Mouse (Mus musculus) adrenal gland, postnatal 4 days (tissue): ENCODE results near the gene Syvn1. TPM values are rescaled to one million over a fixed set of nuclear protein-coding genes. Genes with fewer than 3 reads are reported as not detected.
A peak's percentile ranks its signal among the peaks of the same experiment; 100 is the strongest.

Source experiments
- DNase-seq, 2 experiments: peaks; one replicate each; pipeline ENCODE4 v3.0.0; 2021 to 2022; ENCODE audit warnings: low spot score in 2 of 2, mixed read lengths in 2 of 2
- total RNA-seq, 2 experiments: library from RNA; stranded (reverse); gene quantifications; 2 replicates each; pipeline ENCODE4 v1.2.3; 2021

Syvn1 gene
- total RNA-seq, 2 experiments from 2014 or later: 45.8 to 48.1 TPM

- peak; percentile 54 to 72 for DNase-seq
These were observed 20.8 kb downstream of the Syvn1 start for GRCm38 (mm10) chr19:6067011-6067723.

GRCm38 (mm10) chr19:6067724-6068415 is 21.5 kb downstream of the Syvn1 start, which contains the start of gene Tm7sf2:
Gene Tm7sf2, minus strand, starts transcription at chr19:6068373.
- peak; percentile 83 to 93 for DNase-seq

GRCm38 (mm10) chr19:6068951-6069350 is 22.6 kb downstream of the Syvn1 start:
- no peak for DNase-seq

GRCm38 (mm10) chr19:6069851-6070250 is 23.5 kb downstream of the Syvn1 start:
- DNase-seq: no peak

GRCm38 (mm10) chr19:6070571-6071250 is 24.3 kb downstream of the Syvn1 start:
- no peak for DNase-seq

GRCm38 (mm10) chr19:6071261-6071660 is 24.9 kb downstream of the Syvn1 start:
- DNase-seq: no peak

- no peak for DNase-seq
These were observed 27.5 kb downstream of the Syvn1 start for GRCm38 (mm10) chr19:6073889-6074288.

- peak; percentile 62 to 67 for DNase-seq
These were observed 30.4 kb downstream of the Syvn1 start, which contains the start of gene Vps51 for GRCm38 (mm10) chr19:6076564-6077393. Gene Vps51, minus strand, starts transcription at chr19:6077231.

DNA sequence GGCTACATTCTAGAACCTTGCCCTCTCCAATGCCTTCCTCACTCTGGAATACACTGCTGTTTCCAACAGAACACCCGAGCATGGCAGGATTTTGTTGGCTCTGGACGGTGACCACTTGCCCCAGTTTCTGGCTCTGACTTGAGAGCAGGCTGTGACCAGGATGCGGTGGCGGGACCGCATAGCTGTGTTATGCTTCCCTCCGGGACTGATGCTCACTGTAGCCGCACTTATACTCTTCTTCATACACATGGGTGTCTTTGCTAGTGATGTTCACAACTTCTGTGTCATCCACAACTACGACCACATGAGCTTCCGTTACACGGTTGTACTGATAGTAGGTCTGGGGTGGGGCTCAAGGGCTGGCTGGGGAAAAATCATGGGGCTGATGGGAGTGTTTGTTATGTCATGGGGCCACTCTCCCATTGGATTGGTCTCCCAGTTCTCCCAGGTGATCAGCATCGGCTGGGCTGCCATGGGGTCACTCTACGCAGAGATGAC is 33.7 kb downstream of the Syvn1 start, which contains the start of gene Tmem262:
Gene Tmem262, plus strand, starts transcription at position 51 of the 498 bp plus-strand sequence.
- no peak for DNase-seq

DNA sequence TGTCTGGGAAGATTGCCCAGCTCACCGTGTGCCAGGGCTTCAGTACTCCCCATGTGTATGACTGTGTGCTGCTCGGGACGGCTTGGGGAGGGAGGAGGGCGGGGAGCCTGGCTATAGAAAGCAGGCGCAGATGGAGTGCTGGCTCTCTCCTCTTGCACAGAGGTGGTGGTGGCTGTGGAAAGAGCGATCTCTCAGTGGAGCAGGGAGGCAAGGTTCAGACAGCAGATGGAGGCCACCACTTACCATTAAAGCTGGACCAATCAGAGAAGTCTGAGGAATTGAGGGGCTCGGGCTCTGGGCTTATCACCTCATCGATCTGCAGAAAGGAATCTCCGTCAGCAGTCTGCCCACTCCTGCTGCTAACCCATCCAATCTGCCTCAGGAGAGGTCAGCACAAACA is 35.8 kb downstream of the Syvn1 start, which contains the start of gene Gm28374:
Gene Gm28374, minus strand, starts transcription at position 101 of the 400 bp plus-strand sequence.
- no peak for DNase-seq

- DNase-seq: peak; percentile 83 to 89
These were observed 38.3 kb downstream of the Syvn1 start, which contains the start of the genes Zfpl1 and Cdca5 for GRCm38 (mm10) chr19:6084478-6085248. Gene Zfpl1, minus strand, starts transcription at chr19:6084956. Gene Cdca5, plus strand, starts transcription at chr19:6084983.

- DNase-seq: peak in 1 of 2 experiments; percentile 32
These were observed 39.1 kb downstream of the Syvn1 start for GRCm38 (mm10) chr19:6085417-6085879.

GRCm38 (mm10) chr19:6088841-6089240 is 42.5 kb downstream of the Syvn1 start:
- no peak for DNase-seq

GRCm38 (mm10) chr19:6094119-6094518 is 47.7 kb downstream of the Syvn1 start, which contains the start of gene AC131692.1:
Gene AC131692.1, plus strand, starts transcription at chr19:6094419.
- no peak for DNase-seq

DNA sequence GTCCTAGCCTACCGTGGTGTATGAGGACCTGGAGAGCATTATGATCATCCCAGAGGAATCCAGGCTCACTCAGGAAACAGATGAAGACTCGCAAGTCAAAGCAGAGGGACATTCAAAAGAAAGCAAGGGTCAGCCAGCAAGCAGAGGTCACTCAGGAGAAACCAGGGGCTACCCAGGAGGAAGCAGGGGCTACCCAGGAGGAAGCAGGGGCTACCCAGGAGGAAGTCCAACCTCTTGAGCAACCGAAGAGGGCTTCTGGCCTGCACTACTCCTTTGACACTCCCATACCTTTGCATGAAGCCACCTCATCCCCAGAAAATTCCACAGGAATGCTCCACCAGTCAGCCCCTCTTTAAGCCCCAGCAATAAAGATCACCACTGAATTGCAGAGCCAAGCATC is 51.5 kb downstream of the Syvn1 start:
- DNase-seq: no peak

GRCm38 (mm10) chr19:6101186-6101585 is 54.8 kb downstream of the Syvn1 start:
- no peak for DNase-seq

- DNase-seq: no peak
These were observed 55.9 kb downstream of the Syvn1 start for GRCm38 (mm10) chr19:6102169-6102853.
